Mouse (Mus musculus) adrenal gland, adult 8-10 months (tissue): ENCODE results near the gene Henmt1. TPM values are rescaled to one million over a fixed set of nuclear protein-coding genes. Genes with fewer than 3 reads are reported as not detected.

ENCODE experiments used
- DNase-seq: peaks from one replicate; pipeline ENCODE4 v3.0.0; 2022
- total RNA-seq, 4 experiments: library from RNA; stranded (reverse); gene quantifications; 2 replicates each; pipeline ENCODE4 v1.2.4; 2022

The Henmt1 gene
- total RNA-seq, 4 experiments from 2014 or later = 0.17 TPM; not detected in 3

- no peak for DNase-seq
Observed at GRCm38 (mm10) chr3:109005777-109006176, 66.1 kb downstream of the Henmt1 start.

- no peak for DNase-seq
Observed at GRCm38 (mm10) chr3:109008180-109008579, 68.5 kb downstream of the Henmt1 start.

Other genes with a start within 250 kb of the Henmt1 start
- 1 to 10 TPM; 1.9 to 2.8 (median 2.2) TPM for gene Gpsm2, start 217.6 kb upstream of the Henmt1 start, total RNA-seq
- gene Aknad1, start 200.2 kb upstream of the Henmt1 start, total RNA-seq = under 1 TPM in 1 of 4 experiments, not detected in 3; 0.07 TPM
- 10 to 100 TPM; 59.8 to 75.3 (median 63.4) TPM for gene Stxbp3, start 99.3 kb upstream of the Henmt1 start, total RNA-seq
- 1 to 10 TPM in 2 of 4 experiments, under 1 TPM in 2; 0.35 to 2.2 (median 0.90) TPM for gene Fndc7, start 49.9 kb upstream of the Henmt1 start, total RNA-seq
- gene Prpf38b, start 28.1 kb upstream of the Henmt1 start, total RNA-seq = 10 to 100 TPM; 43.0 to 81.4 (median 55.3) TPM
- not detected for gene Gm9857, start 572 bp downstream of the Henmt1 start, total RNA-seq
- 1 to 10 TPM; 5.1 to 9.5 (median 6.9) TPM for gene Fam102b, start 87.7 kb downstream of the Henmt1 start, total RNA-seq
- not detected for gene Slc25a54, start 140.6 kb downstream of the Henmt1 start, total RNA-seq
- 100 to 1,000 TPM in 1 of 4 experiments, 10 to 100 TPM in 3; 69.4 to 106 (median 84.9) TPM for gene Slc25a24, start 183.3 kb downstream of the Henmt1 start, total RNA-seq